In the genomic region with DNA sequence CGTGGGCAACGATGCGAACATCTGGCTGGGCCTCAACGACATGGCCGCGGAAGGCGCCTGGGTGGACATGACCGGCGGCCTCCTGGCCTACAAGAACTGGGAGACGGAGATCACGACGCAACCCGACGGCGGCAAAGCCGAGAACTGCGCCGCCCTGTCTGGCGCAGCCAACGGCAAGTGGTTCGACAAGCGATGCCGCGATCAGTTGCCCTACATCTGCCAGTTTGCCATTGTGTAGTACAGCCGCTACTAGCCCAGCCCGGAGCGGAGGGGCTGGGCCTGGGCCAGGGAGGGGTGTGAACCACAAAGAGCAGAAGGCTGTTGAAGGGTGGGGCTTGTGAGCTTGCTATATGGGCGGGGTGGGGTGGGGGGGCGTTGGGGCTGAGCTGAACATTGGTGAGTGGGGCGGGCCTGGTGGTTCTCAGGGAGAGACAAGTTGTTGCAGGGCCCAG, we compare ENCODE assay signal across 8 mouse cellular contexts. TPM values are rescaled to one million over a fixed set of nuclear protein-coding genes. Genes with fewer than 3 reads are reported as not detected.
DNase-seq lines count a peak whose midpoint lies in the region; ATAC-seq and TF ChIP-seq lines count a peak whose summit lies in the region.

No protein-coding gene starts in this region.

- H3K27me3 ChIP-seq in embryonic facial prominence, embryonic 15.5 days = no peaks in the 10 kb centered on the region
- no peaks in the 10 kb centered on the region for H3K27me3 ChIP-seq in heart, embryonic 15.5 days
- no peaks in the 10 kb centered on the region for H3K27me3 ChIP-seq in kidney, embryonic 16.5 days (ENCODE audit: insufficient read depth, low read length)

- intact Hi-C loops in left cerebral cortex, postnatal 4 days (cut with DNase I) = loop anchor here (5.0 kb wide), 1 partner anchor 285 kb away; no protein-coding TSS in a partner anchor
- intact Hi-C loops in left cerebral cortex, postnatal 25 days (cut with DNase I) = loop anchor here (5.0 kb wide), 1 partner anchor 370 kb away; the partner anchor contains the start of gene Sacm1l

- no peak for TF ChIP-seq CTCF in lung, adult 2 months (IDR thresholded peaks at IDR 0.05; ENCODE audit: insufficient read depth, low read length)

- no peaks in the 10 kb centered on the region for H3K9me3 ChIP-seq in embryonic facial prominence, embryonic 15.5 days (replicated peaks)
- H3K9me3 ChIP-seq in heart, embryonic 15.5 days (replicated peaks) = no peaks in the 10 kb centered on the region
- H3K9me3 ChIP-seq in kidney, embryonic 16.5 days (ENCODE audit: low read length) = no peaks in the 10 kb centered on the region

- H3K27ac ChIP-seq in embryonic facial prominence, embryonic 15.5 days (replicated peaks) = no peak overlapping the region
- H3K27ac ChIP-seq in heart, embryonic 15.5 days = no peak overlapping the region
- H3K27ac ChIP-seq in kidney, embryonic 16.5 days (ENCODE audit: low read length) = no peak overlapping the region

- H3K4me3 ChIP-seq in embryonic facial prominence, embryonic 15.5 days (replicated peaks) = peak overlapping the region; percentile 27
- peak overlapping the region; percentile 26 for H3K4me3 ChIP-seq in heart, embryonic 15.5 days
- H3K4me3 ChIP-seq in kidney, embryonic 16.5 days (ENCODE audit: low read length) = peak overlapping the region; percentile 28
- H3K4me3 ChIP-seq in lung, adult 2 months (replicated peaks; ENCODE audit: extremely low read depth, low read depth, low read length) = no peak overlapping the region

- no peak overlapping the region for H3K9ac ChIP-seq in embryonic facial prominence, embryonic 15.5 days
- no peak overlapping the region for H3K9ac ChIP-seq in heart, embryonic 15.5 days
- peak overlapping the region; percentile 46; the same call in 1 of the 2 replicates for H3K9ac ChIP-seq in kidney, embryonic 16.5 days (replicated peaks; ENCODE audit: low read length)

- peak overlapping the region; percentile 43 for H3K4me2 ChIP-seq in embryonic facial prominence, embryonic 15.5 days (replicated peaks)
- peak overlapping the region; percentile 56 for H3K4me2 ChIP-seq in heart, embryonic 15.5 days
- peak overlapping the region; percentile 48 for H3K4me2 ChIP-seq in kidney, embryonic 16.5 days (replicated peaks; ENCODE audit: low read depth, low read length)

- ATAC-seq in embryonic facial prominence, embryonic 15.5 days (ENCODE audit: insufficient number of reproducible peaks, low FRiP score, low TSS enrichment, low read depth) = peak; percentile 76
- ATAC-seq in heart, embryonic 15.5 days (replicated peaks; ENCODE audit: insufficient number of reproducible peaks, insufficient read depth, low FRiP score, low read depth) = 0 out of 2 replicates have a peak, but pooled peaks have one; percentile 29
- ATAC-seq in kidney, embryonic 16.5 days (ENCODE audit: low FRiP score, low TSS enrichment) = peak; percentile 60; the same call in 1 of the 2 replicates

- no peaks in the 10 kb centered on the region; the same call in 1 of the 2 replicates for H3K4me1 ChIP-seq in embryonic facial prominence, embryonic 15.5 days
- no peaks in the 10 kb centered on the region for H3K4me1 ChIP-seq in heart, embryonic 15.5 days (replicated peaks)
- 0 out of 2 replicates have a peak, but pooled peaks cover 3% of the 10 kb centered on the region for H3K4me1 ChIP-seq in kidney, embryonic 16.5 days (ENCODE audit: insufficient read depth, low read length)
- H3K4me1 ChIP-seq in lung, adult 2 months (ENCODE audit: control insufficient read depth, insufficient read depth, low read length) = no peaks in the 10 kb centered on the region; the same call in 1 of the 2 replicates

- WGBS in embryonic facial prominence, embryonic 15.5 days = 27% methylated on average over 30 of the region's 30 CpGs
- 29% methylated on average over 30 of the region's 30 CpGs for WGBS in heart, embryonic 15.5 days
- 47% methylated on average over 30 of the region's 30 CpGs for WGBS in kidney, embryonic 16.5 days
- 47% methylated on average over 30 of the region's 30 CpGs for WGBS in lung, adult 2 months

- DNase-seq in left cerebral cortex, postnatal 4 days = peak; percentile 79
- DNase-seq in left cerebral cortex, postnatal 25 days (ENCODE audit: low spot score in 2 of 2) = no peak
- peak; percentile 65 for DNase-seq in lung, adult 2 months
- peak; percentile 73 for DNase-seq in ovary, adult 18-20 months (ENCODE audit: low spot score)
- peak; percentile 75 for DNase-seq in thymus, postnatal 4 days

- TF ChIP-seq POLR2A in lung, adult 2 months (IDR thresholded peaks at IDR 0.05; ENCODE audit: borderline replicate concordance, extremely low read depth, low read depth, low read length) = no peak

- H3K36me3 ChIP-seq in embryonic facial prominence, embryonic 15.5 days = no peaks in the 10 kb centered on the region
- no peaks in the 10 kb centered on the region for H3K36me3 ChIP-seq in heart, embryonic 15.5 days
- H3K36me3 ChIP-seq in kidney, embryonic 16.5 days (ENCODE audit: insufficient read depth, low read length) = no peaks in the 10 kb centered on the region

RNA-seq across cellular contexts. Expression of gene Clec3b, which starts 6.2 kb away (rescaled TPM):
- 1 to 10 TPM; 7.3 to 8.2 TPM for total RNA-seq in left cerebral cortex, postnatal 4 days (2021)
- total RNA-seq in left cerebral cortex, postnatal 25 days (2021) = 1 to 10 TPM; 3.6 to 3.7 TPM
- 5.4 and 5.6 TPM in 2 replicates for polyA plus RNA-seq in embryonic facial prominence, embryonic 15.5 days (2015; fragmentation: Nextera tagmentation; extraction: Ambion mirVana)
- 1.5 and 2.9 TPM in 2 replicates for polyA plus RNA-seq in heart, embryonic 15.5 days (2015; fragmentation: Nextera tagmentation; extraction: Ambion mirVana)
- polyA plus RNA-seq in kidney, embryonic 16.5 days (2015; fragmentation: Nextera tagmentation; extraction: Ambion mirVana) = 0.70 and 0.77 TPM in 2 replicates
- polyA plus RNA-seq in lung, adult 2 months (2012; rRNA removed) = 151 and 180 TPM in 2 replicates

RNA-seq across cellular contexts. Expression of gene Exosc7, which starts 43.9 kb away (rescaled TPM):
- 10 to 100 TPM; 45.0 to 51.9 TPM for total RNA-seq in left cerebral cortex, postnatal 4 days (2021)
- 10 to 100 TPM; 39.3 to 43.1 TPM for total RNA-seq in left cerebral cortex, postnatal 25 days (2021)
- 98.0 and 105 TPM in 2 replicates for polyA plus RNA-seq in embryonic facial prominence, embryonic 15.5 days (2015; fragmentation: Nextera tagmentation; extraction: Ambion mirVana)
- 63.9 and 76.4 TPM in 2 replicates for polyA plus RNA-seq in heart, embryonic 15.5 days (2015; fragmentation: Nextera tagmentation; extraction: Ambion mirVana)
- 133 and 137 TPM in 2 replicates for polyA plus RNA-seq in kidney, embryonic 16.5 days (2015; fragmentation: Nextera tagmentation; extraction: Ambion mirVana)
- polyA plus RNA-seq in lung, adult 2 months (2012; rRNA removed) = 57.4 and 80.6 TPM in 2 replicates

RNA-seq across cellular contexts. Expression of gene Zdhhc3, which starts 43.9 kb away (rescaled TPM):
- total RNA-seq in left cerebral cortex, postnatal 4 days (2021) = 10 to 100 TPM; 75.2 to 80.1 TPM
- total RNA-seq in left cerebral cortex, postnatal 25 days (2021) = 10 to 100 TPM; 67.1 to 68.9 TPM
- 74.8 and 78.9 TPM in 2 replicates for polyA plus RNA-seq in embryonic facial prominence, embryonic 15.5 days (2015; fragmentation: Nextera tagmentation; extraction: Ambion mirVana)
- 44.2 and 52.7 TPM in 2 replicates for polyA plus RNA-seq in heart, embryonic 15.5 days (2015; fragmentation: Nextera tagmentation; extraction: Ambion mirVana)
- 69.8 and 73.4 TPM in 2 replicates for polyA plus RNA-seq in kidney, embryonic 16.5 days (2015; fragmentation: Nextera tagmentation; extraction: Ambion mirVana)
- 253 and 404 TPM in 2 replicates for polyA plus RNA-seq in lung, adult 2 months (2012; rRNA removed)

RNA-seq across cellular contexts. Expression of gene Cdcp1, which starts 58.9 kb away (rescaled TPM):
- under 1 TPM; 0.20 to 0.30 TPM for total RNA-seq in left cerebral cortex, postnatal 4 days (2021)
- total RNA-seq in left cerebral cortex, postnatal 25 days (2021) = under 1 TPM; 0.11 to 0.23 TPM
- polyA plus RNA-seq in embryonic facial prominence, embryonic 15.5 days (2015; fragmentation: Nextera tagmentation; extraction: Ambion mirVana) = 11.6 and 14.1 TPM in 2 replicates
- polyA plus RNA-seq in heart, embryonic 15.5 days (2015; fragmentation: Nextera tagmentation; extraction: Ambion mirVana) = 0.39 and 2.4 TPM in 2 replicates
- 9.7 and 11.0 TPM in 2 replicates for polyA plus RNA-seq in kidney, embryonic 16.5 days (2015; fragmentation: Nextera tagmentation; extraction: Ambion mirVana)
- 10.8 and 14.2 TPM in 2 replicates for polyA plus RNA-seq in lung, adult 2 months (2012; rRNA removed)

Comparison
In these comparisons a context has a peak if more than half of its experiments do, and no peak if none do; other contexts are left out.
1. DNase-seq: peak in left cerebral cortex, postnatal 4 days (single experiment), lung, adult 2 months (single experiment), ovary, adult 18-20 months (single experiment) and thymus, postnatal 4 days (single experiment); none in left cerebral cortex, postnatal 25 days (0 of 2).
2. RNA of gene Clec3b, which starts 6.2 kb away (polyA plus RNA-seq): 151 to 180 TPM in lung, adult 2 months; 5.4 to 5.6 TPM in embryonic facial prominence, embryonic 15.5 days, 1.5 to 2.9 TPM in heart, embryonic 15.5 days and 0.70 to 0.77 TPM in kidney, embryonic 16.5 days; every median in the first group is over 10 times any median in the second.
3. Peak in every context shown above with its lines, with median percentiles within 50 percentile points of each other: ATAC-seq and H3K4me2 ChIP-seq.